Mouse (Mus musculus) gastrocnemius, adult 18-20 months (tissue): ENCODE measurements around the gene Pigl. TPM values are rescaled to one million over a fixed set of nuclear protein-coding genes. Genes with fewer than 3 reads are reported as not detected.
"Not testable (repeated sequence)": the region's sequence is repeated elsewhere in the genome, so short reads cannot be mapped to it uniquely, and the experiment has no call there.

Source experiments
- DNase-seq: peaks from one replicate; pipeline ENCODE4 v3.0.0; 2021; ENCODE audit warnings: low spot score
- long read RNA-seq, 2 experiments: library from polyadenylated mRNA; stranded (forward); transcript quantifications; one replicate each; pipeline ENCODE4 v2.0.0; 2021
- total RNA-seq, 2 experiments: library from RNA; stranded (reverse); gene quantifications; 2 replicates each; pipeline ENCODE4 v1.2.3; 2021

Gene Pigl
- total RNA-seq, result 1 to 10 TPM; 2.2 to 2.9 TPM
- long read RNA-seq, experiment 1, partial matches to known transcripts, result 0 of 11 reads
- long read RNA-seq, experiment 1, other reads (novel, unspliced or antisense), result 10 of 11 reads
- long read RNA-seq, experiment 2, partial matches to known transcripts, result 0 of 11 reads
- long read RNA-seq, experiment 2, other reads (novel, unspliced or antisense), result 11 of 11 reads

DNA sequence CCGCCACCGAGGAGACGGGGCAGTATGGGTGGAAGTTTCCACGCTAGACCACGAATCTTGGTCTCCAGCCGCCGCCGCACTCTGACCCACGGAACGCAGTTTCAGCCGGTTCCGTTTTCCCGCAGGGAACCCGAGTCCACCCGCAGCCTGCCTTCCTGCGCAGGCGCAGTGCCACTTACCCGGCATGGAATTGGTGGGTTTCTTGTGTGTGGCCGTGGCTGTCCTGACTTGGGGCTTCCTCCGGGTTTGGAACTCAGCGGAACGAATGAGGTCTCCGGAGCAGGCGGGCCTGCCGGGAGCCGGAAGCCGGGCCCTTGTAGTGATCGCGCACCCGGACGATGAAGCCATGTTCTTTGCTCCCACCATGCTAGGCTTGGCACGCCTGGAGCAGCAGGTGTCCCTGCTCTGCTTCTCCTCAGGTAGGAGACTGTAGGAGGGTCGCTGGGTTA, at the start of gene Pigl, which contains the start of gene Ncor1:
Pigl (plus strand) TSS at position 185 of the 449 bp plus-strand sequence.
Ncor1 (minus strand) TSS at position 266 of the 449 bp plus-strand sequence.
- peak; percentile 81 for DNase-seq

GRCm38 (mm10) chr11:62408848-62409247, 49.4 kb upstream of the Pigl start:
- DNase-seq, result no peak

DNA sequence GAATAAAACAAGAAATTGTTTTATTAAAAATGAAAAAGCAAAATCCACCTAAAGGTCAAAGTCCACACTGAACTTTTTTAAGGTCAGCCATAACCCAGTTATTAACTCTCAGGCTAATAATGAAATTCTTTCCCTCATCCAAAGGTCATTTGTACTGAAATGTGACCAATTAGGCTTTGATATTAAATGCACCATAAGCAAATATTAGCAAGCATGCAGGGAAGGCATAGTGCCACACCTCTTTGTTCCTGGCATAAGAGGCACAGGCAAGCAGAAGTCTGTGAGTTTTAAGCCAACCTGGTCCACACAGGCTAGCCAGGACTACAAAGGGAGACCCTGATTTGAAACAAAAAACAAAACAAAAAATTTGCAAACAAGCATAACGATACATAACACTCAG, 48.6 kb upstream of the Pigl start:
- no peak for DNase-seq

DNA sequence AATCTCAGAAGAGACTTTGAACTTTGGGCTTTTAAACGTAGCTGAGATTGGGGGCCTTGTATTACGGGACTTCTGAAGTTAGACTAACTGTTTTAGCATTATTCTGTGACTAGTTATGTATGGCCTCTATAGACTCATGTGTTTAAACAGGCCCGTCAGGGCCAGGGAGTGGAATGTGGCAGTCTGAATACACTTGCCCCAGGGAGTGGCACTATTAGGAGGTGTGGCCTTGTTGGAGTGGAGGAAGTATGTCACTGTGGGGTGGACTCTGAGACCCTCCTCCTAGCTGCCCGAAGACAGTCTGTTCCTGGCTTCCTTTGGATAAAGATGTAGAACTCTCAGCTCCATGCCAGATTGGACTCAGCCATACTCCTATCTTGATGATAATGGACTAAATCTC, 43.2 kb upstream of the Pigl start:
- no peak for DNase-seq

DNA sequence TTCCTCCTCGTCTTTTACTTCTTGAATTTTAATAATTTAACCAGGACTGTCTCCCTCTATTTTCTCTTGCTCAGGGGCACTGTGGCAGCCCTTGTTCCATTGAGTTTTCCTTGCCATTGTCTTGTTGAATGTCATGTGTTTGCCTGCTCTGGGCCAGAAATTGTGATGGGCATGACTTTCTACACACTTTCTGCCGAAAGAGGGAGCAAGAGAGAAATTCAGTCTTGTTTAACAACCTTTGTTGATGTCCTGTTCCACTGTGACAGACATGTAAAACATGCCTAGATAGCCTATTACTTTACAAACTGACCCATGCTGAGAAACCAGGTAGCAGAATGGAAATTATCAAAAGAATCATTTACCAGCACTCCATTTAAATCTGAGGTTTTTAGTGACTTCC, 33.7 kb upstream of the Pigl start:
- no peak for DNase-seq

GRCm38 (mm10) chr11:62426266-62426665, 32.0 kb upstream of the Pigl start:
- no peak for DNase-seq

DNA sequence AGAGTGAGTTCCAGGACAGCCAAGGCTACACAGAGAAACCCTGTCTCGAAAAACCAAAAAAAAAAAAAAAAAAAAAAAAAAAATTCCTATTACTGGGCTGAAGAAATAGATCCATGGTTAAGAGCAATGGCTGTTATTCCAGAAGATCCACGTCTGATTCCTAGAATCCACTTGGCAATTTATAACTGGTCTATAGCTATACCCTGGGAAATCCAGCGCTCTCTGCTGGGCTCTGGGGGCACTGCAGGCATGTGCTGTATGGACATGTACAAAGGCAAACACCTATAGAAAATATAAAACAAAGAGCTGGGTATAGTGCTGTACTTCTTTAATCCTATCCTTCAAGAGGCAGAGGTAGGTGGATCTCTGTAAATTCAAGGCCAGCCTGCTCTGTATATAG, 31.2 kb upstream of the Pigl start:
- DNase-seq, result no peak

DNA sequence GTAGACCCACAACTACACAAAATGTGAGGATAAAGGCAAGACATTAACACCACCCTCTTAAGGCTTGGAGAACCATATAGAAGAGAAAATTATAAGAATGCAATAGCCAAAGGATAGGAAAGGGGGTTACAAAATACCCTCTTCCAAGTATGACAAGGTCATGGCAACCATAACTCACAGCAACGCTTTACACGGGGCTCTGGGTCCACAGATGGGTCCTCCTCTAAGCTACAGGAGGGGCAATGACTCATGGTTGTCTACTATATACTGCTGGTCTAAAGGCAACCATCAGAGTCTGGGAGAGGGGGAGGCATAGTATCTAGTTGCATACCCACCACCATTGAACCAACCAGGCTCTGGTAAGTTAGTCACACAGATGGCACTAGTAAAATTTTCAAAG, 26.0 kb upstream of the Pigl start:
- no peak for DNase-seq

- DNase-seq, result no peak
Observed at GRCm38 (mm10) chr11:62440670-62441315, 17.5 kb upstream of the Pigl start.

DNA sequence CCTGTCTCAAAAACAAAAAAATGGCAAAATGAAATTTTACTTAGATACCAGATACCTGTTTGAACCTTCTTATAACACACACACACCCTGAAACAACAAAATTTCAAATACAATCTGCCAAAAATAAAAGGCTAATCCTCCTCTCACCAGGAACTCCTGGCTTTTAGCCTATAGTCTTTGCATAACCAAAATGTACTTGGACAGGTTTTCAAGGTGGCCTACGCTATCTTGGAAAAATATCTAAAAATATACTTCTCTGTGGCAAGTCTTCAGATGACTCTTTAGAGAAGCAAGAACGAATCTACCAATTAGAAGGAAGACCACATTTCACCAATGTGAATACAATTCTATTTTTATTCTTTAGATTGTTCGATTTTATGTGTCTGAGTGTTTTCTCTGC, 12.5 kb upstream of the Pigl start:
- peak; percentile 19 for DNase-seq

DNA sequence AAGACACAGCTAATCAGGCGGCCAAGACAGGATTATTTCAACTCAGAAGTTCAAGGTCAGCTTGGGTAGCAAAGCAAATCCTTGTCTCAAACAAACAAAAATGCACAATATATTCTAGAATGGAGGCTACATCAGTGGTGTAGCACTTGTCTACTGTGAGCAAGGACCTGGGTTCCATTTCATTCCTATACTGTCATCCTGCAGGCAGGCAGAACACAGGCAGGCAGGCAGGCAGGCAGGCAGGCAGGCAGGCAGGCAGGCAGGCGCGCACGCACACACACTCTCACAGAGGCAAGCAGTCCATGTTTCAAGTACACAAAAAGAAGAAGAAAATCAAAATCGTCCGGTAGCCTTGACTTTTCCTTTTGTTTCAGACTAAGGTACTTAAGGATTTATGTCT, 9.3 kb upstream of the Pigl start:
- no peak for DNase-seq

DNA sequence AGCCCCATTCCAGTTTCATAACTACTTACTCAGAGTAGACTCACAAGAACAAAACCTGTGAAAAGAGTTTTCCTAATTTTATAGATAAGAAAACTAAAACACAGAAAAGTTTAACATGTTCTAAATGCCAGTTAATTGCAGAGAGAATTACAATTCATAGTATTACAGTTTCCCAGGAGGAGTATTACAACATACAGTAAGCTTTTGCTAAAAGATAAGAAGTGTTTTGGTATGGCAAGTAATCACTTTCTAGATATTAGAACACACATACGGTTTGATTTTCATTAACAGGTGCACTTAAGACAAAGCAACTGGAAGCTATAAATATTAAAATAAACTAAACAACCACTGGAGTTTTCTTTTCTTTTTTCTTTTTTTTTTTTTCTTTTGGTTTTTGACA, 3.1 kb upstream of the Pigl start:
- no peak for DNase-seq

DNA sequence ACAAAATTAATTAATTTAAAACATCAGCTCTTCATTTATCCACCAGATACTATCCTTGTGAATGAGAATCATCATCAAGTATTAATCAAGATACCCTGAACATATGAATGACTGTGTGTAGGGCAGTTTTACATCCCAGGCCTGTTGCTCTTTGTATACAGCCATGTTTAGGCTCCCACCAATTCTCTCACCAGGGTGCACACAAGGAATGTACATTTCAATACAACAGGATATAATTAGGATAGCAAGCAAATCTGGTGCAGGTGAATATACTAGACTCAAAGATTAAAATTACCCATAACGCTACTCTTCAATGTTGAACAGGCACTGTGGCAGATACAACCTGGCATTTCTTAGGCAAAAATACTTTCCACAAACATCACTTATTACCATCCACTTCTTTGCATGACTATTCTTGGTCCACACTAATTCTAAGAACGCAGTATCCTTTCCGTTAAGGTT, 2.2 kb upstream of the Pigl start:
- DNase-seq, result no peak

- DNase-seq, result peak; percentile 24
Observed at GRCm38 (mm10) chr11:62456483-62457172, 1.6 kb upstream of the Pigl start.

DNA sequence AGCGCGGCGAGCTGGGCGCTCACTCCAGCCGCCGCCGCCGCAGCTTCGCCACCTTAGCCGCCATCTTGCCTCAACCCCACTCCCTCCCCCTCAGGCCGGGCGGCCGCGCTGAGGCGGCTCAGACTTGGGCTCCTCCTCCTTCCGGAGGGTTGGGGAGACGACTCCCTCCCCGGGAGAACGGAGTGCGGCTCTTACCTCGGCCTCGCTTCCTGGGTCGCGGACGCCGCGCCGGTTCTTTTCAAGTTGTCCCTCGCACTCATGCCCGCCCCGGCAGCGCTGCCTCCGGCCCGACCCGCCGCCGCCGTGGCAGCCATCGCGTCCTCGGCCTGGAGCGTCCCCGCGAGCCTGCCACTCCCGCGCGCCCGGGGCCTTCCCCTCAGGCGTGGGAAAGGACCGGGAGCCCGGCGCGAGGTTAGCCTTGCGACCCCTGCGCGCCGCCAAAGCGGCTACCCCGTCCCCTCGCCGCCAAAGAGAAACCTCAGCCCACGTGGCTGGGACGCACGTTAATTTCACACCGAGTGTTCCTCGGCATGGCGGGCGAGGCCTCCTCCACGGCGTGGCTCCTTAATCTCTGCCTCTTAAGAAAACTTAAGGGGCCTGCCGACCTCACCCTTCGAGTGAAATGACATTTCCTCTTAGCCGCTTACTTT, 894 bp upstream of the Pigl start:
- DNase-seq, result peak; percentile 91

DNA sequence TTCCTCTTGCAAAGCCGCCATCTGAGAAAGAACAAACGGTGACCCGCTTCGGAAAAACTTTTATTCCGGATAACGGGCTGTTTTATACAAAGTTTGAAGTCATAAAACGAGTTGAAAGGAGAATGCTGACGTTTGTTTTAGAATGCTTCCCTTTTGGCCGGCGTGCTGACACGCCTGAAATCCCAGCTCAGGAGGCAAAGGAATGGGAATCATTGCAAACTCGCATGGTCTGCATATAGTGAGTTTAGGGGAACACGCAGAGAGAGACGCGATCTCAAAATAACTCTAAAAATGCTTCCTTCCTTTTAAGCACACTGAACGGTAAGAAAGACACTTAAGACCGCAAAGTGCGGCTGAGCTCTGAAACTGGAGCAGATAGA, 379 bp upstream of the Pigl start:
- no peak for DNase-seq

GRCm38 (mm10) chr11:62458780-62459179, 520 bp downstream of the Pigl start:
- no peak for DNase-seq

DNA sequence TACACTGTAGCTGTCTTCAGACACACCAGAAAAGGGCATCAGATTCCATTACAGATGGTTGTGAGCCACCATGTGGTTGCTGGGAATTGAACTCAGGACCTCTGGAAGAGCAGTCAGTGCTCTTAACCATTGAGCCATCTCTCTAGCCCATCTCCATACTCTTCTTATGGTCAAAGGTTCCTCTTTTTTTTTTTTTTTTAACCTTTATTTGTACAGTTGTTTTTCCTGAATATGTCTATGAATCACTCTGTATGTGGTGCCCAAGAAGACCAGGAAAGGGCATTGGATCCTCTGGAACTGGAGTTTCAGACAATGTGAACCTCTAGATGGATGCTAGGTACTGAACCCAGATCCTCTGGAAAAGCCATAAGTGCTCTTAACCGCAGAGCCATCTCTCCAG, 4.3 kb downstream of the Pigl start:
- DNase-seq, result not testable (repeated sequence)

GRCm38 (mm10) chr11:62463225-62463915, 5.1 kb downstream of the Pigl start:
- no peak for DNase-seq

DNA sequence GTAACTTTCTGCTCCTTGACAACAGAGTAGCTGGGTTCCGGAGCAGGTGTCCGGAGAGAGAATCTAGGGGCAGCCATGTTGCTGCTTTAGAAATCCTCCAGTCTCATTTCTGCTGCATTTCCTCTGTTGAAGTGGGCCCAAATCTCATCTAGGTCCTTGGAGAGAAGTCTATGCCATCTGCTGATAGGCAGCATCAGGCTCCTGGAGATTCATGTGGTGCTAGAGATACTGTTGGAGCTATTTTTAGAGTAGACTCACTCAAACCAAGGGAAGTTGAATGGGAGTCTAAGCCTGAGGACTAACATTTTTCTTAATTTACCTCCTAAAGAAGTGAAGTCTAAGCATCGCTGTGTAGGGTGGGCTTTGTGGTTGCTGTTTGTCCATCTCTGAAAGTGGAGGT, 6.4 kb downstream of the Pigl start:
- DNase-seq, result no peak

DNA sequence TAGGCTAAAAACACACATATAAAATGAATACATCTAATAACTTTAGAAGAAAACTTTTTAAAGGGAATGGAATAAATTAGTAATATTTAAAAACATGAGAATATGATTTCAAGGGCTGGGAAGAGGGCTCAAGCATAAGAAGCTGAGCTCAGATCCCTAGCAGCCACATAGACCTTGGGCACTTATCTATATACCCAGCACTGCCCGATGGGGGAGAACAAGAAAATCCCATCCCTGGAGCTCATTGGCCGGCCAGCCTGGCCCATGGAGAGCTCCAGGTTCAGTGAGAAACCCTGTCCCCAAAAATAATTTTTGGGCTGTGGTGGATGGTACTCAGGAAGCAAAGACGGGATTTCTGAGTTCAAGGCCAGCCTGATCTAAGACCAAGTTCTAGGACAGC, 7.6 kb downstream of the Pigl start:
- no peak for DNase-seq

DNA sequence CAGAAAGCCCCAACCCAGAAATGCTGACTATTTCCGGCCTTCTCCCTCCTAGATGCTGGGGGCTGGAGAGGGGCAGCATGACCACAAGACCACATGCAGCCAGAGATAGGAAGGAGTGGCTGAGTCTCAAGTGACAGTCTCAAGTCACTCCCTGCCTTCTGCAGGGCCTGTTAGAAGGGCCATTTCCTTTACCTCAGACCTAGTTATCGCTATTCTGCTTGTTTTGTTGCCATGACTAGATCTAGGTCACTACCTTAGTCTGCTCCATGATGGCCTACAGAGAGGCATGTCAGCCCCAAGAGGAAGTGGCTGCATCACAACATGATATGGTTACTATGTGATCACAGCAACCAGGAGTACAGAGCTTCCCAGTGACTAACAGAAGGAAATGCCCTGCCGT, 8.3 kb downstream of the Pigl start:
- DNase-seq, result no peak
